Mouse (Mus musculus) spleen, postnatal 0 days (tissue): ENCODE measurements around the gene Cox20. TPM values are rescaled to one million over a fixed set of nuclear protein-coding genes. Genes with fewer than 3 reads are reported as not detected.

Experiments used
- polyA plus RNA-seq: library from polyadenylated mRNA; unstranded; fragments of >200 nt; fragmentation: Nextera tagmentation; extraction: Ambion mirVana; gene quantifications from 2 replicates; pipeline ENCODE4 v1.2.1, GENCODE M21; 2015

Gene Cox20
- 117 and 119 TPM in 2 replicates for polyA plus RNA-seq

DNA sequence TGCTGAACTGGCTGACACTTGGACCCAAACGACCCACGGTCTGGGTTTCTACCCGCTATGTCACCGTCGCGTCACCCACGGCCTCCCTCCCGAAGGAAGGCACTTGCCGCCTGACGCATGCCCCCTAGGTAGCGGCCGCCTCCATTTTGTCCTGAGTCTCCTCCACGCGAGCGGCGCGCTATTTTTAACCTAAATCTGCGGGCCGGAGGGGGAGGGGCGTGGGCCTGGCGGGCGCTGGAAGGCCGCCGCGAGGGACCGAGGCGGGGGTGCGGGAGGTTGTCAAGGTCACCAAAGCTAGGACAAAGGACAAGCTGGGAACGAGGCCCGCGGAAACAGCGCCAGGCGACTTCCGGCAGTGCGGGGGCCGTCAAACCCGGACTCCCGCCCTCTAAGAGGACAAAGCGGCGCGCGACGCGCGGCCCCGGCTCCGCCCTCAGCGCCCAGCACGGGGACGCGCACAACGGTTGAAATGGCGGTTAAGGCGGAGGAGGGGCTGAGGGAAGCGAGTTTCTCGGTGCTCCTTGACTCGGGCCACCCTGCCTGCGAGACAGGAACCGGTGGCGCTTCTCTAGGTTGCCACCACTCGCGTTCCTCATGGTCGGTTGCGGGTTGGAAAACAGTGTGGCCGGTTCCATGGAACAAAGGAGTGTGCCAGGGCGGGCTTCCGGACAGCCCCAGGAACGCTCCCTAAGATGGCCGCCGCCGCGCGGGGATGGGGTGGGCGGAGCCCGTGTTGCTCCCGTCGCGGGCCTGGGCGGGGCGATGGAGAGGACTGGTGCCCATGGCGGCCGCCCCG lies at the start of gene Cox20:
TSS of gene Cox20 (plus strand) at position 742 of the 796 bp plus-strand sequence.

DNA sequence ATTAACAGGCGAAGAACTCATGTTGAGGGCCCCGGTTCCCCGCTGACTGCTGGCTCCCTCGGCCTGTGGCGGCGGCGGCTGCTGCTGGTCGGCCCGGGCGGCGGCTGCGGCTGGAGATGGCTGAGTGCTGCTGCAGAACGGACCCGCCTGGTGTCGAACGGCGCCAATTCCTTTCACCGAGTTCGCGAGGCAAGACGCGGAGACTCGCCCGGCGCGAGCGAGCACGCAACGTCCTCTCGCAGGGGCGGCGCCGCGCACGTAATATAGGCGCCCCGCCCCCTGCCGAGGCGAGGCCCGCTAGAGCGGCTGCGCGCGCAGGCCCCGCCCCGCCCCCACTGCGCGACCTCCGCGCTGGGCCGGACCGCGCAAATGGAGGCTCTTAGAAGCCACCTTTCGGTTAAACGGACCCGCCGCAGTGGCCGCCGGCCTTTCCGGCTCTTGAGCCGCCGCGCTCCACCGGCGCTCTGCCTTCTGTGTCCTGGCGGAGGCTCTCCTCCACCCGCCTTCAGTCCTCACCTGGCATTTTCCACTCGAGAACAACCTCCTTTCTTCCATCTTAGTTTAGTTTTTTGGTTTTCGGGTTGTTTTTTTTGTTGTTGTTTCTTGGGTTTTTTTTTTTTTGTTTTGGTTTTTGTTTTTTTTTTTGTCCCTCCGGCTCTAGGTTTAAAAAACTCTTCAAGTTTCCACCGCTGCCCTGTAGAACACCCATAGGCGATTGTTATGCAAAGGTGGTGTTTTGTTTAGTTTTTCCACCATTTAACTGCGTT lies 18.8 kb downstream of the Cox20 start, which contains the start of gene Hnrnpu:
TSS of gene Hnrnpu (minus strand) at position 247 of the 767 bp plus-strand sequence.

Other genes with a start within 250 kb of the Cox20 start
- gene Desi2, start 131.7 kb upstream of the Cox20 start, polyA plus RNA-seq, result 15.1 and 18.8 TPM in 2 replicates
- gene Hnrnpu, start 18.7 kb downstream of the Cox20 start, polyA plus RNA-seq, result 216 and 231 TPM in 2 replicates
- 3.8 and 4.7 TPM in 2 replicates for gene Efcab2, start 87.0 kb downstream of the Cox20 start, polyA plus RNA-seq
- 0.30 and 0.34 TPM in 2 replicates for gene Kif26b, start 210.0 kb downstream of the Cox20 start, polyA plus RNA-seq